Mouse (Mus musculus) midbrain, postnatal 0 days (tissue): ENCODE results near the gene Cenpt. TPM values are rescaled to one million over a fixed set of nuclear protein-coding genes. Genes with fewer than 3 reads are reported as not detected.

Source experiments
- ATAC-seq: fragments of 200-750 bp; cut with Nextera tagmentation; 2 replicates; pipeline ENCODE4 v1.8.0; 2017; ENCODE audit warnings: moderate number of reproducible peaks, mild to moderate bottlenecking, moderate TSS enrichment, moderate library complexity; ENCODE audit not compliant: low FRiP score
- DNase-seq: peaks from one replicate; pipeline ENCODE4 v3.0.0-alpha.2; 2015; ENCODE audit warnings: low spot score
- H3K27ac ChIP-seq: fragments of 300-500 bp; sonication (generic); 2 replicates; pipeline ENCODE4 v1.5.1; 2014; ENCODE audit warnings: low read depth, mild to moderate bottlenecking, low read length, mixed read lengths
- H3K27me3 ChIP-seq: fragments of 300-500 bp; sonication (generic); 2 replicates; pipeline ENCODE4 v1.6.1; 2014; ENCODE audit warnings: low read length, control low read depth, mixed read lengths; ENCODE audit not compliant: insufficient read depth
- H3K36me3 ChIP-seq: fragments of 300-500 bp; sonication (generic); 2 replicates; pipeline ENCODE4 v1.6.1; 2014; ENCODE audit warnings: low read length, control low read depth, mixed read lengths; ENCODE audit not compliant: insufficient read depth
- H3K4me1 ChIP-seq: fragments of 300-500 bp; sonication (generic); 2 replicates; pipeline ENCODE4 v1.6.1; 2014; ENCODE audit warnings: mild to moderate bottlenecking, control low read depth, antibody characterized with exemption, low read length, mixed read lengths; ENCODE audit not compliant: insufficient read depth
- H3K4me2 ChIP-seq: fragments of 300-500 bp; sonication (generic); 2 replicates; pipeline ENCODE4 v1.6.1; 2014; ENCODE audit warnings: low read depth, mild to moderate bottlenecking, low read length, mixed read lengths; ENCODE audit not compliant: poor library complexity, severe bottlenecking
- H3K4me3 ChIP-seq: fragments of 300-500 bp; sonication (generic); 2 replicates; pipeline ENCODE4 v1.5.1; 2014; ENCODE audit warnings: low read depth, mild to moderate bottlenecking, low read length, moderate library complexity
- H3K9ac ChIP-seq: fragments of 300-500 bp; sonication (generic); replicated peaks from 2 replicates; pipeline ENCODE4 v1.6.1; 2014; ENCODE audit warnings: mild to moderate bottlenecking, low read length, moderate library complexity, mixed read lengths; ENCODE audit not compliant: poor library complexity, severe bottlenecking
- H3K9me3 ChIP-seq: fragments of 300-500 bp; sonication (generic); 2 replicates; pipeline ENCODE4 v1.6.1; 2016; ENCODE audit warnings: low read length, control low read depth
- CTCF ChIP-seq: IDR thresholded peaks from 2 replicates; pipeline ENCODE4 v1.5.1; 2016; ENCODE audit warnings: antibody characterized with exemption, mild to moderate bottlenecking
- WGBS: fragments of 180-500 bp; shearing (Covaris S2); extraction: QIAGEN DNeasy Blood & Tissue Kit; methylation state at CpG from one replicate; pipeline ENCODE4 v1.1.7; 2014; 5-methylcytosine and 5-hydroxymethylcytosine counted together
- polyA plus RNA-seq: library from polyadenylated mRNA; unstranded; fragments of >200 nt; fragmentation: Nextera tagmentation; extraction: Ambion mirVana; gene quantifications from 2 replicates; pipeline ENCODE4 v1.2.1, GENCODE M21; 2015
- total RNA-seq: library from RNA; depleted of rRNA; stranded (reverse); fragments of >200 nt; gene quantifications from 2 replicates; pipeline ENCODE4 v1.2.3, GENCODE M21; 2014

Cenpt gene
- total and polyA plus RNA-seq, 2 experiments from 2014 or later = 44.8 to 45.2 TPM

DNA sequence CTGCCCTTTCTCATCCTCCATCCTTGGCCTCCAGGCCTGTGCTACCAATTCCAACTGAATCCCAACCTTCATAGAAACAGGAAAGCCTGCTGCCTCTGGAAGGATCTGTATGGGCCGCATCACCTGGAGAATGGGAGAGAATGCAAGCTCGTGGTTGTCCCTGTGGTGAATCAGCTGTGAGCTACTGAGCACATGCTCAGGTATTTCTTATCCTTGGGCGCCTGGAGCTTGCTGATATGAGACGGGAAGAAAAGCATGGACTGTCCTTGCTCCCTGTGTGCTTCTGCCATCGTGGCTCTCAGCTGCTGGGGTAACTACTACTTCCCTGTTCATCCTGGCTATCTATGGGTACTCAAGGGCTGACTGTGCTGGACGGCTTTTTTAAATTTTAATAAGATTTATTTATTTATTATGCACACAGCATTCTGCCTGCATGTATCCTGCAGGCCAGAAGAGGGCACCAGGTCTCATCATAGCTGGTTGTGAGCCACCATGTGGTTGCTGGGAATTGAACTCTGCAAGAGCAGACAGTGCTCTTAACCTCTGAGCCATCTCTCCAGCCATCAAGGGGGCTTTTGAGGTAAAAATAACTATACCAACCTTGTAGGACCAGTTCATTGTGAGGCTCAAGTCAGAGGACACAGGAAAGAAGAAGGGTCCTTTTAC is 13.4 kb upstream of the Cenpt start:
- no peak for ATAC-seq
- Histone ChIP-seq H3K27ac (no peak overlapping the region), H3K36me3 (peaks cover 12% of the 10 kb centered on the region; the same call in 1 of the 2 replicates), H3K9me3 (no peaks in the 10 kb centered on the region), H3K4me2 (no peak overlapping the region), H3K27me3 (no peaks in the 10 kb centered on the region), H3K4me1 (peaks cover 11% of the 10 kb centered on the region), H3K4me3 (no peak overlapping the region), H3K9ac (no peak overlapping the region)
- TF ChIP-seq CTCF = peak; percentile 63
- WGBS = 81% methylated on average over 6 of the region's 6 CpGs
- DNase-seq = no peak

- TF ChIP-seq CTCF = peak; percentile 48
- no peak overlapping the region for H3K27ac ChIP-seq
- no peaks in the 10 kb centered on the region for H3K27me3 ChIP-seq
- peak overlapping the region; percentile 91 for H3K4me2 ChIP-seq
- WGBS = 5% methylated on average over 1 of the region's 1 CpGs
- no peaks in the 10 kb centered on the region for H3K9me3 ChIP-seq
- H3K36me3 ChIP-seq = peaks cover 4% of the 10 kb centered on the region; the same call in 1 of the 2 replicates
- peaks cover 17% of the 10 kb centered on the region for H3K4me1 ChIP-seq
- peak overlapping the region; percentile 93; the same call in 1 of the 2 replicates for H3K9ac ChIP-seq
- peak; percentile 33 for DNase-seq
- ATAC-seq = no peak
- peak overlapping the region; percentile 59; the same call in 1 of the 2 replicates for H3K4me3 ChIP-seq
Measured at GRCm38 (mm10) chr8:105861951-105862350, 8.9 kb upstream of the Cenpt start.

DNA sequence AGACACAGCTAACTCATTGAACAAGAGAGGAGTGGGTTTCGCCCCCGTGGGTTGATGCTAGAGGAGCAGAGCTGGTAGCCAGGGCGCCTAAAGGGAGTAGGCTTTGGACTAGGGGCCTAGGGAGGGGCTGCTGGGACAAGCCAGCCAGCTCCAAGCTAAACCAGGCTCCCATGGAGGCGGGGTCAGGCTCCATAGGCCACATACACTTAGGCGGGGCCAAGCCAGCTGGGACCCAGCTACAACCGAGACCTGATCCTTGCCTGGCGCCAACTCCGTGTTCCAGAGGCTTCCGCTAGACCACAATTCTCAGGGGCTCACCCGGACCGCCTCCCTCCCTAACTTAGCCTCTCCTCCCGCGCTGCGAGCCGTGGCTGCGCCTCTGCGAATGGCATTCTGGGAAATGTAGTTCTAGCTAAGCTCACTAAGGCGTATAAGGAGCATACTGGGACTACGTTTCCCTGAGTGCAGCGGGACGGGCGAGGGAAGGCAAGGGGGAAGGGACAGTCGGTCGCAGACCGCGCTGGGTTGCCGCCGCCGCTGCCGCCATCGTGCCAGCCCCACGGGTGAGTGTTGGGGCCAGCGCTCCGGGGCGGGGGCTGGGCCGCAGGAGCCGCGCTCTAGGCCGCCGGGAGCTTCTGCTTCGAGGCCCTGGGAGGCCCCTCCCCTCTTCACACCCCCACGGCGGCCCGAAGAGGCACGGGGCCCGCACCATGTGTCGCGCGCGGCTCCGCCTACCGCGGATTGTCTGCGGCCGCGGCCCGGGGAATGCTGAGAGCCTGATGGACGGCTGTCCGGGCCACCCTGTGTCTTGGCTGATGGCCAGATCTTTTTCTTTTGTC is 7.3 kb upstream of the Cenpt start, which contains the start of gene Nutf2:
Gene Nutf2 (plus strand): TSS at position 438 of the 839 bp plus-strand sequence.
- peaks cover 23% of the 10 kb centered on the region for H3K4me1 ChIP-seq
- no peaks in the 10 kb centered on the region for H3K27me3 ChIP-seq
- WGBS = under 1% methylated on average over 44 of the region's 59 CpGs
- TF ChIP-seq CTCF = peak; percentile 5; the same call in 1 of the 2 replicates
- H3K4me3 ChIP-seq = peak within 1 kb of the TSS; percentile 59
- H3K4me2 ChIP-seq = peak within 1 kb of the TSS; percentile 91
- DNase-seq (peak; percentile 99), ATAC-seq (peak; percentile 96)
- no peaks in the 10 kb centered on the region for H3K9me3 ChIP-seq
- peak within 1 kb of the TSS; percentile 86 for H3K27ac ChIP-seq
- H3K36me3 ChIP-seq = no peaks in the 10 kb centered on the region
- H3K9ac ChIP-seq = peak within 1 kb of the TSS; percentile 93

DNA sequence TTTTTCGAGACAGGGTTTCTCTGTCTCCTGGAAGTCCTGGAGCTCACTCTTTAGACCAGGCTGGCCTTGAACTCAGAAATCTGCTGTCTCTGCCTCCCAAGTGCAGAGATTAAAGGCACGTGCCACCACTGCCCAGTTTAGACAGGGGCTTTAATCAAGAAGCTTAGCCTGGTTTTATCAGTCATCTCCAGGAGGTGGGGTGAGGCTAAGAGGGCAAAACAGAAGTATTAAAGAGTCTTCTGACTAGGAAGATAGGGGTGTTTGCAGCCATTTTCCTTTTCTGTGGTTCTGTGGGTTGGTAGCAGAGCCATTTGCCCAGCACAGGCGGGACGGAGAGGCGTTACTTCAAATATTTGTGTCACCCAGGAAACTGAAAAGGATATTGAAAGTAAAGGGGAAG is 6.2 kb upstream of the Cenpt start:
- Histone ChIP-seq H3K36me3 (no peaks in the 10 kb centered on the region), H3K27me3 (no peaks in the 10 kb centered on the region), H3K9me3 (no peaks in the 10 kb centered on the region), H3K9ac (no peak overlapping the region), H3K4me1 (peaks cover 23% of the 10 kb centered on the region), H3K4me3 (no peak overlapping the region), H3K27ac (no peak overlapping the region), H3K4me2 (no peak overlapping the region)
- 71% methylated on average over 5 of the region's 5 CpGs for WGBS
- no peak for TF ChIP-seq CTCF
- DNase-seq = no peak
- ATAC-seq = no peak

DNA sequence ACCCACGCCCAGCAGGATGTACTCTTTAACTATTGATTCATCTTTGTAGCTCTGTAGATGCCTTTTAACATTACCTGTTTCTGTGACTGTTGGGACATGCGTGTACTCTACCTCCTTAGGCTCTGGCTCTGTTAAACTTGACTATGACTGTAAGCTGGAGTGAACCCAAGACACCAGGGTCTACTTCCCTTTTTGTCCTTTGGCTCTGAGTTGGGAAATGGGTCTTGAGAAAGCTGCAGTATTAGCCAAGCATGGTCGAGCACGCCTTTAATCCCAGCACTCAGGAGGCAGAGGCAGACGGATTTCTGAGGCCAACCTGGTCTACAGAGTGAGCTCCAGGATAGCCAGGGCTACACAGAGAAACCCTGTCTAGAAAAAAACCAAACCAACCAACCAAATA is 5.4 kb upstream of the Cenpt start:
- H3K4me2 ChIP-seq = no peak overlapping the region
- H3K9ac ChIP-seq = no peak overlapping the region
- 85% methylated on average over 5 of the region's 5 CpGs for WGBS
- no peak overlapping the region for H3K4me3 ChIP-seq
- H3K27me3 ChIP-seq = no peaks in the 10 kb centered on the region
- H3K36me3 ChIP-seq = no peaks in the 10 kb centered on the region
- no peak overlapping the region for H3K27ac ChIP-seq
- peaks cover 20% of the 10 kb centered on the region for H3K4me1 ChIP-seq
- no peak for ATAC-seq
- H3K9me3 ChIP-seq = no peaks in the 10 kb centered on the region
- no peak for TF ChIP-seq CTCF
- no peak for DNase-seq
